Mouse (Mus musculus): ENCODE results near the gene Nek1. TPM values are rescaled to one million over a fixed set of nuclear protein-coding genes. Genes with fewer than 3 reads are reported as not detected.

Nek1 gene
- 1 to 10 TPM; 8.4 to 8.7 TPM for polyA plus RNA-seq (2017; shearing (Covaris generic))

GRCm38 (mm10) chr8:60992910-60993638 is at the start of gene Nek1:
Gene Nek1 (plus strand): TSS chr8:60993195.

GRCm38 (mm10) chr8:60982701-60983687 is 10.0 kb upstream of the Nek1 start, which contains the start of gene Clcn3:
Gene Clcn3 (minus strand): TSS chr8:60983300.

Other genes with a start within 250 kb of the Nek1 start
- gene Hpf1, start 102.8 kb upstream of the Nek1 start, polyA plus RNA-seq (2017; shearing (Covaris generic)), result 10 to 100 TPM; 79.4 to 96.6 TPM
- 10 to 100 TPM; 32.6 to 37.3 TPM for gene Clcn3, start 9.9 kb upstream of the Nek1 start, polyA plus RNA-seq (2017; shearing (Covaris generic))
- 1 to 10 TPM; 4.7 to 7.8 TPM for gene Sh3rf1, start 230.7 kb downstream of the Nek1 start, polyA plus RNA-seq (2017; shearing (Covaris generic))

Data from activated CD4-positive, CD25-positive, alpha-beta regulatory T cell (primary cell).